Mouse (Mus musculus): ENCODE measurements around the gene Adcy10.

The Adcy10 gene

DNA sequence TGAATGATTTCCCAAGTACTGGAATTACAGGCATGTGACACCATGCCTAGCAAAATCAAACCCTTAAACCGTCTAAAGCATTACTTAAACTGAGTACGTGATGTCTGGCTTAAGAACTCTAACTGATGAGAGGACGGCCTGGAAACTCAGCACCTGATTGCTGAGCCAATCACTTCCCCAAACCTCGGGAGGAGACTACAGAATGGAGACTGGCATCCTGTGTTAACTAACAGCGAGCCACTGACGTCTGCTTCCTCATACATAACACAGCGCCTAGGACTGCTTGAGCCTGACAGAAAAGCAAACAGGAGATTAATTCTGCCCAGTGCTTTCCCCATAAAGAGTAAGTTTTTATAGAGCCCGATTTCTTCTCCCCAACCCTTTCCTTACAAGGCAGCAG is 119.2 kb downstream of the Adcy10 start:
- no peak for DNase-seq (ENCODE audit: low spot score)

DNA sequence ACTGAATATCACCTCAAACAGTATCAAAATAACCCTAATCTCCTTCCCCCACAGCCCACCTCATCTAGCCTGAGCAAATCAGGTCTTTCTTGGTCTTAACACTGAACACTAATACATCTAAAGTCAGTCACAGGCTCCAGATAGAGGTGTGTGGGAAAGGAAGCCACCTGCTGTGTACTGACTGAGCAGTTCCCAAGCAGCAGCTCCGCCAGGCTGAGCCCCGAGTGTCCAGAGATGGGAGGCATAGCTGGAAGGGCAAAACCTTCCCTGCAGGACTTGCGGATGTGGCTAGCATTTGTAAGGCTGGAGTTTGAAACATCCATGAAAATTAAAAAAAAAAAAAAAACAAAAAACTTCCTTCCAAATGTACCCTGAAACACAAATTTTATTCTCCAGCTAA is 120.1 kb downstream of the Adcy10 start:
- no peak for DNase-seq (ENCODE audit: low spot score)

DNA sequence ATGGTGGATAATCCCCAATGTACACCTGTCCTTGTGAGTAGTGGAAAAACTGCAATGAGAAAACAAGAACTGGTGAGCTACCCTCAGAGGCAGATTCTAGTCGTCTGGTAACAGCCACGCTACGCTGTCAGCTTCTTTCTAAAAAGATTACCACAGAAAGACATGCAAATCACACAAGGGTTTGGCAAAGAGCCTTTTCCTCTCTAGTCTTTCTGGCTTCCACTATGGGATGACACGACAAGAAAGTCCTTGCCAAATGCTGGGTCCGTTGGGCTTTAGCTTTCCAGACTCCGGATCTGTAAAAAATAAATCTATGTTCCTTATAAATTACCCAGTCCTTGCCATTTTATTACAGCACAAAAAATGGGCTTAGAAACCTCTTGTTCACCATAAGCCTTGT is 120.8 kb downstream of the Adcy10 start:
- DNase-seq (ENCODE audit: low spot score) = no peak

DNA sequence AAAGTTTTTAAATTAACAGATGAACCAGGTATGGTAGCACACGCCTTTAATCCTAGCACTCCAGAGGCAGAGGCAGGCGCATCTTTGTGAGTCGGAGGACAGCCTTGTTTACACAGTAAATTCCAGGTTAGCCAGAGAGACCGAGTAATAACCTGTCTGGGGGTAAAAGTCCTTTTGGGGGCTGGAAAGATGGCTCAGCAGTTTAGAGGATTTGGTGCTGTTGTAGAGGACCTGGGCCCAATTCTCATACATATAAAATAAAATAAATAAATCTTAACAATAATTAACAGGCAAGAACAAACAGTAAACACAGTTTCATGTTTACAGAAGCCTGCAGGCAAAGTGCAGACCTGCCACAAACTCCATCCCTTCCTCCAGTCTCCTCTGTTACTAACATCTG is 123.9 kb downstream of the Adcy10 start:
- no peak for DNase-seq (ENCODE audit: low spot score)

DNA sequence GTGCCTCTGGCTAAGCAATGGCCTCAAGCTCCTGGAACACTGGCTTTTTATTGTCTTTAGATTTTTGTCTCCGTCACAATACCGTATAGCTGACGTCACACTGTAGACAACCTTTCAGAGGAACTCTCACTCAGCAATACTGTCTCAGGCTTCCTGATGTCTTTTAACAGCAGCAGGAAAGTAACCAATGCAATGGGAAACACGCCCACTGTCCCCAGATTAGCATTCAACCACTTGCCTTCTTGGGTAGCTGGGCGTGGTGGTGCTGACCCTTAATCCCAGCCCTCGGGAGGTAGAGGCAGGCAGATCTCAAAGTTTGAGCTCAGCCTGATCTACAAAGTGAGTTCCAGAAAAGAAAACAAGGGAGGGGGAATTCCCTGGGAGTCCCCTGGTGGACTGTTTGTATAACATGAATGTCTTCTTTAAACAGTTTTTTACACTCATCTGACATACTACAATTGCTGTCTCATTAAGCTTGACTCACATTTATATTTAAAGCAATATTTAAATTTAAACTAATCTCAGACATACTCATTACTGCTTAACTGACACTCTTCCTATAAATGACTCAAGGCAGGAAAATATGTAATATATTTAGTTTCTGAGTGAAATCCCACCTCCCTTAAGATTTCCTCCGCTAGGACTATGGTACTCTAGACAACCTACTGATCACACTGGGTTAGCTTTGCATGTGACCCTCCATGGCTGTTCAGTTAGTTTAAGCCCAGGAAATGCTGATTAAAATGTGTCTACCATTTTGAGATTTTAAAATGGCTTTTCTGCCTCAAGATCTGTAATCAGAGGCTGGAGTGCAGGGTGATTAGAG is 124.7 kb downstream of the Adcy10 start:
- no peak for DNase-seq (ENCODE audit: low spot score)

DNA sequence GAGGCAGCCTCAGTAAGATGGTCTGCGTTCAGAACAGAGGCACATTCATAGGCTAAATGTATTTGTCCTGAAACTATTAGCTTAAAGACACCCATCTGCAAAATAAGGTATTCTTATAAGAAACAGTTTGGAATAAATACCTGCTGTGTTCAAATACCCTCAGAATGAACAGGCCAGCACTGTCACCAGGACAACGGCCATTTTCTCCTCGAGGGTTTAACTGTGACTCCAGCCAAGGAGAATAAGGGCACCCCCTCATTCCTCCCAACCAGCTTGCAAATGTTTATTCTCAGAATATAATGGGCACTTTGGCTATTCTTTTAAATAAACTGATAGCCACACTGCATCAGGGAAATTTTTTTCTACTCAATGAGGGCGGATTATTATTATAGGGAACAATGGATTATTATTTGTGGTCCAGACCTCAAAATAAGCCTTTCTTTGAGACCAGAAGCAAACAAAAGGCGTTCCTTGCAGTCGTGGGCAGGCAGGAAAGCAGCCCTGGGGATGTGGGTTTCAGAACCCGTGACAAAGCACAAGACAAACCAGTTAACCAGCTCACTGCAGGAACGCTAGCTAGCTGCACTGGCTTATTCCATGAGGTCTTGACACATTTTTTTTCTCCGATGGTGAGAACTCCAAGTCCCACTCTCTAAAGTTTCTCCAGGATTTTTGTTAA is 125.5 kb downstream of the Adcy10 start:
- no peak for DNase-seq (ENCODE audit: low spot score)

DNA sequence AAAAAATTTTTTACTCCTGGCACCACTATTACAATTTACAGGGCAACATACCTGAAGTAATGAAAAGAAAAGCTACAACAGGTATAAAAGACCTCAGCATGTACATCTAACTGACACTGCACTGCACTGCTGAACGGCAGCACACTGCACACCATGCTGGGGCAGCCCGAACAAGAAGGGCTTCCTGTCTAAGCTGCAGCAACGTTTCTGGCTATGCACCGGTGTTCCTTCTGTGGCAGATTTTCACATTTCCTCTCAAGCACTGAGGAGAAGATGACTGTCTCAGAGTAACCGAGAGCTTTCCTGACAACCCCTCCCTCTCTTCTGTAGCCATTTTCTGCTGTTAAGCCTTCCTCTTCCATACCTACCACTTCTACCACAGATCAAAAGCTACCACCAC is 127.7 kb downstream of the Adcy10 start:
- no peak for DNase-seq (ENCODE audit: low spot score)

DNA sequence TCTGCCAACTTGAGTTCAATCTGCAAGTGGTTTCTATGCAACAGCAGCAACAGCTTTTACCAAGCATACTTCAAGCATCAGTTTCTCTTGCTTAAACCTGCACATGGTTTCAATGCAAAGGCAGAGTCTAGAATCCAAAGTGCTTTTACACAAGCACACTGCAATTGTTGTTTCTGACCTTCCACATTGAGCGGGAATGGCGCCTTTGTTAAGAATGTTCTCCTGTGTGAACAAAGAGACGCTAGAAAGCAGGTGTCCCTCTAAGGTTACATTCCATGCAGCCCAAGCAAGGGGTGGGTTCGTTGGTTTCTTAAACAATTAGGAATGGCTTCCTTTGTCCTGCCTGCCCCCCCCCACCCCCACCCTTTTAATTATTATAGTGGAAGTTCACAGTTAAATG is 128.9 kb downstream of the Adcy10 start:
- DNase-seq (ENCODE audit: low spot score) = no peak

DNA sequence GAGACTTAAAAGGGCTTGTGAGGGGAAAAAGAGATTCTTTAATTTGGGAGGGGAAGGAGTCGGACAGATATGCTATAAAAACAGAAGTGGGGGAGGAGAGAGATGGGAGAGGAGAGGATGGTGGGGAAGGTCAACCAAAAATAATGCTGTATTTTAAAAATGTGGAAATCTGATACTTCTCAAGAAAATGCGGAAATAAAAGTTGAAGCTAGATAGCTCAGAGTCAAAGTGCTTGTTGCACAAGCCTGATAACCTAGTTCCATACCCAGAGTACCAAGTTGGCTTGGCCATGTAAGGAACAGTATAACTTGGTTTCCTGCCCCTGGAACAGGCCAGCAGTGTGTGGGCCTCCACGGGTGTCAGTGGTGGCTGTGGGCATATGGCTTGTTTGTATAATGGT is 129.8 kb downstream of the Adcy10 start:
- no peak for DNase-seq (ENCODE audit: low spot score)

DNA sequence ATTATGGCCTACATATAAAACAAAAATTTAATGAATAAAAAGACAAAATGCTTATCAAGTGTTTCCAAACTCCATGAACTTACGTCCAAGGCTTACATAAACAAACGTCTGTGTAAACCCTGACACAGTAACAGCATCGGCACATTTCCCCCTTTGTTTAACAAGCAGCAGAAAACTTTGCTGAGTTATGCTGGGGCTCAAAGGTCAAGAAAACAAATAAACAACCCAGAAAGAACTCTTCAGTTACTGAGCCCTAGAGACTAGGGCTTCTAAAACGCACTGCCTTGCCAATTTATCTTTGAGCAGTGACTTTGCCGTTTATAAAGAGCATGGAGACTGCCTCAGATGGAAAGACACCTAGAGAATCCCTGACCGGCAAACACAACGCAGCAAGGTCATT is 131.7 kb downstream of the Adcy10 start:
- DNase-seq (ENCODE audit: low spot score) = peak; percentile 90

DNA sequence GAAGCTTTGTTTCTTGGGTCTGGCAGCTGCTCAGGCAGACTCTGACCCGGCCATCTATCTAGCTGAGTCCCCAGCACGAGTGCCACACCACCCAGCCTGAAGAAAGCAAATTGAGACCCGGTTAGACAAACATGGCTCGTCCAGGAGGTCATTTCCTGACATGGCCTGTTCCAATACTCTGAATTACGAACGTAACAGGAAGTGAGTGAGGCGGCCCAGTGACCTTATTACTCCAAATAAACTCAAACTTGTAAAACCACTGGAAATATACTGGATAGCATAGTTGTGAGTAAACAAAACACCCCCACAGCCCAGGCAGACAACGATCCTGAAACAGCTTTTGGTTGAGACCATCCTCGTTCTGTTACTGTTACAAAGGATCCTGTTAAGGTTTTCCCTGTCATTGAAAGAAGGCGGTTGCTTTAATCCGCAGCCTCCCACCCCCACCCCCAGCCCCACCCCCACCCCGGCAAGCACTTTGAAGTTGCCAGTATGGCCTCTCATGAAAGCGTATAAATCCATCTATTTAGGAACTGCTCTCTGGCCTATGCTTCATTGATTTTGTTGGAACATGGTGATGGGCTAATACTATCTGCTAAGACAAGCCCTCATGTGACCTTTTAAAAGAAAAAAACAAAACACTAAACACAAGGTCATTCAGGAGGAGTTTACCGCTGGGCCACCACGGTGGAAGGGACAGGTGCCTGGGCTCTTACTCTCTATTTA is 132.3 kb downstream of the Adcy10 start:
- peak; percentile 51 for DNase-seq (ENCODE audit: low spot score)

DNA sequence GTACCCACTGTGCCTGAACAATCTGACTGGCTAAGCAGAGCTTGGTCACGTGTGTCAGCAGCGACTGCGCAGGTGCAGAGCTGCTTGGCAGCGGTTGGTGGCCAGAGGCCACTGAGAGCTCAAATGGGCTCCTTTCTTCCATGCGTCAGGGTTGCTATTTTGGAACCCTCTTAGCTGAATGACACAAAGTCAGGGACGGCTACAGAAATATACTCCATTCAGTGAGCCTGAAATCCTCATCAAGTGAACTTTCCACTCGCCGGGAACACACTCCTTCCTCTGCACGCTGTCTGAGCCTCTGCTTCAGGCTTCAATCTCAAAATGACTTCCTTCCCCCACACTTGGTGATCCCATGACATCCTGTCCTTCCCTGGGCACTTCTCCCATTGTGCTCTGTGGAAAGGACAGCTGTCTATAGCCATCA is 133.2 kb downstream of the Adcy10 start:
- peak; percentile 38 for DNase-seq (ENCODE audit: low spot score)

DNA sequence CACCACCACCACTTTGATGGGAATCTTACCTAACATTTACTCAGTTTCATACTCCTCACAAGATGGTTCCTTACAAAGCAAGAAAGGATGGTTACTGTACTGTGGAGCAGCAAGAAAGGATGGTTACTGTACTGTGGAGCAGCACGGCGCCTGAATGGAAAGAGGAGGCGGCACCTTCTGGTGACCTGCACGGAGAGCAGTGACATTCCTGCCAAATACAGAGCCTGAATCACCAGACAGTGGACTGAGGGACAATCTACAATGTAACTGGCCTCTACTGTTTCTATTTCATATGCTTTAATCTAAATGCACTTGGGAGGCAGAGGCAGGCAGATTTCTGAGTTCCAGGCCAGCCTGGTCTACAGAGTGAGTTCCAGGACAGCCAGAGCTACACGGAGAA is 140.1 kb downstream of the Adcy10 start:
- no peak for DNase-seq (ENCODE audit: low spot score)

DNA sequence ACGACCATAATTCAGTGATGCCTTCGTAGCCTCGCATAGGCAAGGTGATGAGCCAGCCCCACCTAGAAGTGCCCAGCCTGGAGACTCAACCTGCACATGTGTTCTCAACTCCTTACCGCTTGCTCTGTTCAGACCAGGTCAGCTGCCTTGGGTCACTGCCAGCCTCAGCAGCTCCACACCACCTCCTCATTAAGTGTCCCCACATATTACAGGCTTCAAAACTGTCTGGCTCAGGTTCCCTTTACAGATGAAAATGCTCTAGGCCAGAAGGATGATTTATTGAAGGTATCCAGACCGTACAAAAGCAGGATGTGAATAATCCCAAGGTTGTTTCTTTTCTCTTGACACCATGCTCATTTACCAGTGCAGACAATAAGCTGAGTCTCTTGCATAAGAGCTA is 140.9 kb downstream of the Adcy10 start:
- no peak for DNase-seq (ENCODE audit: low spot score)

Measured in adipocyte (in vitro differentiated cells).